Mouse (Mus musculus) lung, adult 2 months (tissue): ENCODE results near the gene Casd1.

ENCODE experiments used
- CTCF ChIP-seq: fragments of 200-500 bp; IDR thresholded peaks from 2 replicates; pipeline ENCODE4 v1.5.1; 2011; ENCODE audit warnings: mild to moderate bottlenecking, low read length, control low read depth; ENCODE audit not compliant: insufficient read depth
- POLR2A ChIP-seq: fragments of 200-500 bp; IDR thresholded peaks from 2 replicates; pipeline ENCODE4 v1.6.1; 2011; ENCODE audit warnings: low read depth, mild to moderate bottlenecking, control low read depth, low read length, borderline replicate concordance; ENCODE audit errors: extremely low read depth

DNA sequence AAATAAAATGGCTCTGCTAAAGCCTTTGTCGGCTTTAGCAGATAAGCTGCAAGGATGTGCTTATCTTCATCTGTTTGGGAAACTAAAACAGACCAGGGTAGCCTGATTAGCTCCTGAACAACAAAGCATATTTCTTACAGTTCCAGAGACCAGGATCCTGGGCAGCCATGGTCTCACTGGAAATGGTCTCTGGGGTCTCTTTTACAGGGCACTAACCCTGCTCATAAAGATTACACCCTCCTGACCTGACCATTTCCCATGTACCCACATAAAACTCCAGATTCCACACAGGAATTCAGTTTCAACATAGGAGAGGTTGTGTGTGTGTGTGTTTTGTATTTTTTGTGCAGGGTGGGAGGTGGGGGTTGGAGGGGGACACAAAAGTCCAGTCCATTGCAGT lies 34.2 kb downstream of the Casd1 start:
- no peak for TF ChIP-seq POLR2A
- no peak for TF ChIP-seq CTCF
